Mouse (Mus musculus) stomach, embryonic 16.5 days (tissue): ENCODE measurements around the gene Lef1. TPM values are rescaled to one million over a fixed set of nuclear protein-coding genes. Genes with fewer than 3 reads are reported as not detected.

Experiments
- ATAC-seq: fragments of 200-750 bp; cut with Nextera tagmentation; 2 replicates; pipeline ENCODE4 v1.8.0; 2017; ENCODE audit warnings: moderate number of reproducible peaks, moderate TSS enrichment; ENCODE audit not compliant: insufficient read depth, low FRiP score
- H3K27ac ChIP-seq: fragments of 300-500 bp; sonication (generic); 2 replicates; pipeline ENCODE4 v1.5.1; 2014; ENCODE audit warnings: low read length
- H3K27me3 ChIP-seq: fragments of 300-500 bp; sonication (generic); 2 replicates; pipeline ENCODE4 v1.6.1; 2014; ENCODE audit warnings: low read length, control low read depth, mixed read lengths; ENCODE audit not compliant: control insufficient read depth, insufficient read depth
- H3K36me3 ChIP-seq: fragments of 300-500 bp; sonication (generic); 2 replicates; pipeline ENCODE4 v1.6.1; 2014; ENCODE audit warnings: low read length; ENCODE audit not compliant: control insufficient read depth, insufficient read depth
- H3K4me1 ChIP-seq: fragments of 300-500 bp; sonication (generic); 2 replicates; pipeline ENCODE4 v1.6.1; 2014; ENCODE audit warnings: low read length, control low read depth, mixed read lengths; ENCODE audit not compliant: control insufficient read depth, insufficient read depth
- H3K4me2 ChIP-seq: fragments of 300-500 bp; sonication (generic); 2 replicates; pipeline ENCODE4 v1.6.1; 2014; ENCODE audit warnings: low read depth, low read length, mixed read lengths
- H3K4me3 ChIP-seq: fragments of 300-500 bp; sonication (generic); replicated peaks from 2 replicates; pipeline ENCODE4 v1.5.1; 2014; ENCODE audit warnings: mild to moderate bottlenecking, low read length
- H3K9ac ChIP-seq: fragments of 300-500 bp; sonication (generic); 2 replicates; pipeline ENCODE4 v1.6.1; 2014; ENCODE audit warnings: low read length
- H3K9me3 ChIP-seq: fragments of 300-500 bp; sonication (generic); replicated peaks from 2 replicates; pipeline ENCODE4 v1.6.1; 2016; ENCODE audit warnings: low read length, control low read depth; ENCODE audit not compliant: control insufficient read depth
- WGBS: fragments of 180-500 bp; shearing (Covaris S2); extraction: QIAGEN DNeasy Blood & Tissue Kit; methylation state at CpG from one replicate; pipeline ENCODE4 v1.1.7; 2014; 5-methylcytosine and 5-hydroxymethylcytosine counted together
- polyA plus RNA-seq: library from polyadenylated mRNA; unstranded; fragments of >200 nt; fragmentation: Nextera tagmentation; extraction: Ambion mirVana; gene quantifications from 2 replicates; pipeline ENCODE4 v1.2.1, GENCODE M21; 2015

Gene Lef1
- polyA plus RNA-seq, 1 experiment from 2014 or later = 0.98 TPM

- Histone ChIP-seq H3K9me3 (0 out of 2 replicates have a peak, but pooled peaks cover 3% of the 10 kb centered on the region), H3K27ac (no peak overlapping the region), H3K36me3 (peaks cover 12% of the 10 kb centered on the region; the same call in 1 of the 2 replicates), H3K27me3 (no peaks in the 10 kb centered on the region), H3K4me1 (no peaks in the 10 kb centered on the region; the same call in 1 of the 2 replicates), H3K9ac (no peak overlapping the region), H3K4me3 (no peak overlapping the region), H3K4me2 (no peak overlapping the region)
- WGBS = 86% methylated on average over 3 of the region's 3 CpGs
- ATAC-seq = no peak
Measured at GRCm38 (mm10) chr3:131255399-131255981, 145.2 kb downstream of the Lef1 start.

- peaks cover 15% of the 10 kb centered on the region; the same call in 1 of the 2 replicates for H3K36me3 ChIP-seq
- H3K4me2 ChIP-seq = no peak overlapping the region
- 86% methylated on average over 3 of the region's 3 CpGs for WGBS
- no peak for ATAC-seq
- no peaks in the 10 kb centered on the region for H3K4me1 ChIP-seq
- H3K27ac ChIP-seq = no peak overlapping the region
- 0 out of 2 replicates have a peak, but pooled peaks cover 9% of the 10 kb centered on the region for H3K9me3 ChIP-seq
- no peaks in the 10 kb centered on the region for H3K27me3 ChIP-seq
- no peak overlapping the region for H3K9ac ChIP-seq
- H3K4me3 ChIP-seq = no peak overlapping the region
Measured at GRCm38 (mm10) chr3:131258921-131259320, 148.7 kb downstream of the Lef1 start.

- Histone ChIP-seq H3K9ac (no peak overlapping the region), H3K36me3 (peaks cover 10% of the 10 kb centered on the region; the same call in 1 of the 2 replicates), H3K27ac (no peak overlapping the region), H3K4me3 (no peak overlapping the region), H3K9me3 (0 out of 2 replicates have a peak, but pooled peaks cover 9% of the 10 kb centered on the region), H3K4me2 (no peak overlapping the region), H3K4me1 (no peaks in the 10 kb centered on the region), H3K27me3 (no peaks in the 10 kb centered on the region)
- 88% methylated on average over 9 of the region's 9 CpGs for WGBS
- ATAC-seq = no peak
Measured at GRCm38 (mm10) chr3:131259392-131259965, 149.2 kb downstream of the Lef1 start.

- Histone ChIP-seq H3K9me3 (0 out of 2 replicates have a peak, but pooled peaks cover 9% of the 10 kb centered on the region), H3K27me3 (no peaks in the 10 kb centered on the region), H3K4me2 (no peak overlapping the region), H3K4me1 (0 out of 2 replicates have a peak, but pooled peaks cover 2% of the 10 kb centered on the region), H3K9ac (no peak overlapping the region), H3K36me3 (peaks cover 8% of the 10 kb centered on the region; the same call in 1 of the 2 replicates), H3K27ac (no peak overlapping the region), H3K4me3 (no peak overlapping the region)
- WGBS = 86% methylated on average over 6 of the region's 6 CpGs
- no peak for ATAC-seq
Measured at GRCm38 (mm10) chr3:131260418-131260817, 150.1 kb downstream of the Lef1 start.

DNA sequence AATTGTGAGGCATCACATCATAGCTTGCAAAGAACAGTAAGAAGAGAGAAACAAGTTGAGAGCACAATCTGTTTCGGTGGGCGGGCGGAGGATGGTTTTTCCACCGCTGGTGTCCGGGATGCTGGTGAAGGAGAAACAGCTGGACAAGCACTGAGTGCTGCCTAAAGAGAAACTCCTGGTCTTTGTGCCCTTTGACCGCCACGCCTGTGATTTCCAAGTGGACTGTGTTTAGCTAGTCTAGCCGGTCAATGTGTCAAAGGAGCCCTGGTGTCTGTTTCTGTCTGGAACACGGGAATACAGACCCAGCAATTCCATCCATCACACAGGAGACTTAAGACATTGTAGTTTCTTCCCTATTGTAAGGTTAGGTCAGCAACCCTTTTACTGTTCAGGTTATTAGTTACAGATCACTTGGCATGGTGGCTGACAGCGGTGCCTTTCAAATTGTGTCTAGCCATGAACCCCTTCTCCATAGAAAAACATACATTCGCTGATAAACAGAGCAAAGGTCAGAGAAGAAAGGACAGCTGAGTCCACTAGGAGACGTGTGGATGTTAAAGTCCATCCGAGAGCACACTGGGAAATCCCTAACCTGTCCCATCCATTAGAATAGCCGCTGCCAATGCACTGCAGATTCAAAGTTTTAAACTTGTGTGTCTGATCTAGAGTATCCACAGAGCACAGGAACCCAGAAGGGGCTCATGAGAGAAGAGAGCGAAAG, 153.7 kb downstream of the Lef1 start:
- Histone ChIP-seq H3K9ac (no peak overlapping the region), H3K36me3 (peaks cover 14% of the 10 kb centered on the region; the same call in 1 of the 2 replicates), H3K4me3 (no peak overlapping the region), H3K27me3 (no peaks in the 10 kb centered on the region), H3K4me2 (no peak overlapping the region), H3K27ac (no peak overlapping the region), H3K9me3 (0 out of 2 replicates have a peak, but pooled peaks cover 9% of the 10 kb centered on the region), H3K4me1 (peaks cover 11% of the 10 kb centered on the region; the same call in 1 of the 2 replicates)
- WGBS = 64% methylated on average over 15 of the region's 15 CpGs
- ATAC-seq = no peak; the same call in 1 of the 2 replicates

GRCm38 (mm10) chr3:131265516-131265915, 155.2 kb downstream of the Lef1 start:
- H3K36me3 ChIP-seq = peaks cover 14% of the 10 kb centered on the region; the same call in 1 of the 2 replicates
- WGBS = 82% methylated on average over 8 of the region's 8 CpGs
- H3K4me2 ChIP-seq = no peak overlapping the region
- H3K4me3 ChIP-seq = no peak overlapping the region
- no peaks in the 10 kb centered on the region for H3K27me3 ChIP-seq
- no peak overlapping the region for H3K27ac ChIP-seq
- ATAC-seq = no peak
- 0 out of 2 replicates have a peak, but pooled peaks cover 5% of the 10 kb centered on the region for H3K9me3 ChIP-seq
- no peak overlapping the region for H3K9ac ChIP-seq
- peaks cover 15% of the 10 kb centered on the region for H3K4me1 ChIP-seq

DNA sequence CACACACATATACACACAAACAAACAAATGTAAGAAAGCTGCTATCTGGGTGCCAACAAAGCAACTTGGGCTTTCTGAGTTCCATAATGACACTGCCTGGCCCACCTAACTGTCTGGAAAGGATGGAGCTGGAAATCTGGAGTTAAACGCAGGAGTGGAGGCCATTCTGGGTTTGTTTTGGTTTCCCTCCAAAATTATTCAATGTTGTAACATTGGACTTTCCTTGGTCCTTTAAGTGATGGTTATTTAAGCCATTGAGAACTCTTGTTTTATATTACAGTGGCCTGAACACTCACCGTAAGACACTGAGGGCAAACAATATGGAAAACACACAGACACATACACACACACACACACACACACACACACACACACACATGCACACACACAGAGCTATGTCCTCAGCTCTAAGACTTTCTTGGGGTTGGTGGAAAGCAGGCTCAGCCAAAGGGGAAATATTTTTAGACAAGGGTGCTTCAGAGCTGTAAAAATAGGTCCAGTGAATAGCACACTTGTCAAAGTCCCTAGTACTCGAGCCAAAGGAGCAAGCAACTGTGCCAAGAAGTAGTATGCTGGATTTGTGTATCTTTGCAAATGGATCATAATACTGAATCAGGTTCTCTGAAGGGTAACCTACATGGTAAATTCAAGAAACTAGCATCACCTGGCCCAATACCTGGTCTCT, 156.2 kb downstream of the Lef1 start:
- WGBS = 69% methylated on average over 3 of the region's 3 CpGs
- no peak for ATAC-seq

GRCm38 (mm10) chr3:131270381-131270780, 160.1 kb downstream of the Lef1 start:
- H3K9ac ChIP-seq = no peak overlapping the region

More for the DNA sequence above, 156.2 kb downstream of the Lef1 start:
- no peak overlapping the region for H3K27ac ChIP-seq
- H3K4me2 ChIP-seq = no peak overlapping the region
- no peaks in the 10 kb centered on the region for H3K27me3 ChIP-seq
- no peak overlapping the region for H3K4me3 ChIP-seq
- peaks cover 14% of the 10 kb centered on the region; the same call in 1 of the 2 replicates for H3K36me3 ChIP-seq
- H3K9me3 ChIP-seq = no peaks in the 10 kb centered on the region
- H3K9ac ChIP-seq = no peak overlapping the region
- H3K4me1 ChIP-seq = peaks cover 19% of the 10 kb centered on the region

More at GRCm38 (mm10) chr3:131270381-131270780, 160.1 kb downstream of the Lef1 start:
- Histone ChIP-seq H3K27me3 (no peaks in the 10 kb centered on the region), H3K4me2 (peak overlapping the region; percentile 60), H3K4me3 (peak overlapping the region; percentile 84), H3K9me3 (no peaks in the 10 kb centered on the region), H3K4me1 (peaks cover 23% of the 10 kb centered on the region), H3K36me3 (0 out of 2 replicates have a peak, but pooled peaks cover 6% of the 10 kb centered on the region), H3K27ac (no peak overlapping the region)
- 56% methylated on average over 6 of the region's 6 CpGs for WGBS
- no peak for ATAC-seq
